Mouse (Mus musculus) forebrain, embryonic 10.5 days (tissue): Measurements from ENCODE around the gene Dnaaf5. TPM values are rescaled to one million over a fixed set of nuclear protein-coding genes. Genes with fewer than 3 reads are reported as not detected.

ENCODE experiments used
- DNase-seq: peaks from one replicate; pipeline ENCODE4 v3.0.0-alpha.2; 2017; ENCODE audit warnings: low spot score; ENCODE audit errors: extremely low spot score
- H3K27ac ChIP-seq: fragments of 300-500 bp; sonication (generic); 2 replicates; pipeline ENCODE4 v1.5.1; 2016; ENCODE audit warnings: mild to moderate bottlenecking
- H3K27me3 ChIP-seq: fragments of 300-500 bp; sonication (generic); 2 replicates; pipeline ENCODE4 v1.6.1; 2016; ENCODE audit warnings: mild to moderate bottlenecking; ENCODE audit not compliant: poor library complexity, severe bottlenecking
- H3K36me3 ChIP-seq: fragments of 300-500 bp; sonication (generic); replicated peaks from 2 replicates; pipeline ENCODE4 v1.6.1; 2016; ENCODE audit warnings: mild to moderate bottlenecking, moderate library complexity
- H3K4me1 ChIP-seq: fragments of 300-500 bp; sonication (generic); 2 replicates; pipeline ENCODE4 v1.6.1; 2016
- H3K4me3 ChIP-seq: fragments of 300-500 bp; sonication (generic); 2 replicates; pipeline ENCODE4 v1.5.1; 2016; ENCODE audit warnings: mild to moderate bottlenecking, moderate library complexity
- H3K9me3 ChIP-seq: fragments of 300-500 bp; sonication (generic); 2 replicates; pipeline ENCODE4 v1.6.1; 2016; ENCODE audit warnings: mild to moderate bottlenecking, moderate library complexity
- WGBS: fragments of 180-500 bp; shearing (Covaris S2); methylation state at CpG from one replicate; pipeline ENCODE4 v1.1.7; 2016; 5-methylcytosine and 5-hydroxymethylcytosine counted together
- polyA plus RNA-seq: library from polyadenylated mRNA; unstranded; fragments of >200 nt; fragmentation: Nextera tagmentation; extraction: Ambion mirVana; gene quantifications from 2 replicates; pipeline ENCODE4 v1.2.1, GENCODE M21; 2016

The Dnaaf5 gene
- polyA plus RNA-seq, 1 experiment from 2014 or later = 8.0 TPM

DNA sequence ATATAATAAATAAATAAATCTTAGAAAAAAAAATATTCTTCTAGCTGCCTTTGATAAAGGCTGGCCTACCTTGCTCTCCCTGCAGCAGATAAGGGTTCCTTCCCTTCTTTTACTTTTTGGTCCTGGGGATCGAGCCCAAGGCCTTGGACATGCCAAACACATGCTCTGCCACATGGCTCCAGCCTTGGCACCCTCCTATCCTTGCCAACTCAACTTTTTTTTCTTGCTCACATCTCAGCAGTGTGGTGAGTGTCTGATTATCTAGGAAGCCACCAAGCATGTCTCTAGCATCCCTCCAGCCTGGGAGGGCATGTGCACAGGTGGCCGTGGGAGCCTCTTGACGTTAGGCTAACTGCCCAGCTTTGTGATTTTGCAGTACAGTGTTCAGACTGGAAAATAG, 78.3 kb downstream of the Dnaaf5 start:
- 91% methylated on average over 3 of the region's 3 CpGs for whole genome bisulfite sequencing
- Histone ChIP-seq H3K36me3 (peaks cover 100% of the 10 kb centered on the region), H3K4me1 (no peaks in the 10 kb centered on the region), H3K9me3 (no peaks in the 10 kb centered on the region), H3K27ac (no peak overlapping the region), H3K4me3 (no peak overlapping the region), H3K27me3 (no peaks in the 10 kb centered on the region)
- no peak for DNase-seq

DNA sequence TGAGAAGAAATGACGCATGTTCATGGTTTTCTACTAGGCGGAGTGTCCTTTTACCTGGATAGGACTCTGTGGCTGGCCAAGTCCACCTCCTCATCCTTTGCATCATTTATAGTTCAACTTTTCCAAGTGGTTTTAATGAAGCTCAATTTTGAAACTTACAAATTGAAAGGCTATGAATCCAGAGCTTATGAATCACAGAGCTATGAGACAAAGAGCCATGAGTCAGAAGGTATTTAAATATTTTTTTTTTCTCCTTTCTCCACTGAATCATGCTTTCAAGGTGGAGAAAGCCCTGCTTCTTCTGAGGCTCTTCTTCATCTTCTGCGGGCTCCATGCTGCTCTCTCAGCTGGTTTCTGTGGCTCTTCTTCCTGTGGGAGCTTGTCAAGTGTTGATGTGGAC, 79.7 kb downstream of the Dnaaf5 start:
- no peak for DNase-seq
- peaks cover 100% of the 10 kb centered on the region for H3K36me3 ChIP-seq
- no peak overlapping the region for H3K27ac ChIP-seq
- WGBS = 96% methylated on average over 3 of the region's 3 CpGs
- no peak overlapping the region for H3K4me3 ChIP-seq
- H3K4me1 ChIP-seq = no peaks in the 10 kb centered on the region
- H3K27me3 ChIP-seq = no peaks in the 10 kb centered on the region
- H3K9me3 ChIP-seq = no peaks in the 10 kb centered on the region

DNA sequence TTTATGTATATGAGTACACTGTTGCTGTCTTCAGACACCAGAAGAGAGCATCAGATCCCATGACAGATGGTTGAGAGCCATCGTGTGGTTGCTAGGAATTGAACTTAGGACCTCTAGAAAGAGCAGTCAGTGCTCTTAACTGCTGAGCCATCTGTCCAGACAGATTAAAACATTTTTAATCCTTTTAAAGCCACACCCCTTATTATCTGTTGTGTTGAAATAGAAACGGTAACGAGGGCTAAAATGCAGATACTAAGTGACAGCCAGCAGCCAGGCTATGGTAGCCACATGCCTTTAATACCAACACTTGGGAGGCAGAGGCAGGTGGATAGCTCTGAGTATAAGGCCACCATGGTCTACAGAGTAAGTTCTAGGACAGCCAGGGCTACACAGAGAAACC, 82.1 kb downstream of the Dnaaf5 start:
- H3K36me3 ChIP-seq = peaks cover 100% of the 10 kb centered on the region
- no peaks in the 10 kb centered on the region for H3K27me3 ChIP-seq
- no peak overlapping the region for H3K4me3 ChIP-seq
- no peaks in the 10 kb centered on the region for H3K4me1 ChIP-seq
- no peaks in the 10 kb centered on the region for H3K9me3 ChIP-seq
- 91% methylated on average over 3 of the region's 3 CpGs for WGBS
- DNase-seq = no peak
- H3K27ac ChIP-seq = no peak overlapping the region

DNA sequence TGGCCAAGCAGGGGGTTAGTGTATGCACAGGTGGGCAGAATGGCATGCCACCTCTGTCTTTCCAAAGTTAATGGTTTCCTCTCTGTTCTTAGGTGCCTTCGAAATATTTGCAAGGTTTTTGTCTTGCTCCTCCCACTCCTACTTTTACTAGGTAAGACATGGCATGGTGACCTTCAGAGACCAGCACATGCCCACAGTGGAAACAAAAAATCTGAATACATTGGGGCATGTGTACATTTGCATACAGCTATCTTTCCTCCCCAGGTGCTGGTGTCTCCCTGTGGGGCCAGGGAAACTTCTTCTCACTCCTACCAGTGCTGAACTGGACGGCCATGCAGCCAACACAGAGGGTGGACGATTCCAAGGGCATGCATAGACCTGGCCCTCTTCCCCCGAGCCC, 84.4 kb downstream of the Dnaaf5 start:
- Histone ChIP-seq H3K27me3 (no peaks in the 10 kb centered on the region), H3K9me3 (no peaks in the 10 kb centered on the region), H3K27ac (no peak overlapping the region), H3K36me3 (peaks cover 100% of the 10 kb centered on the region), H3K4me1 (no peaks in the 10 kb centered on the region), H3K4me3 (no peak overlapping the region)
- 92% methylated on average over 4 of the region's 4 CpGs for WGBS
- no peak for DNase-seq

Other genes starting within 250 kb of the Dnaaf5 start
- gene Pdgfa, start 152.9 kb upstream of the Dnaaf5 start, polyA plus RNA-seq = 12.3 and 14.3 TPM in 2 replicates
- 3.3 and 5.1 TPM in 2 replicates for gene Prkar1b, start 222 bp upstream of the Dnaaf5 start, polyA plus RNA-seq
- gene Sun1, start 50.4 kb downstream of the Dnaaf5 start, polyA plus RNA-seq = 52.9 and 53.8 TPM in 2 replicates
- gene Get4, start 102.1 kb downstream of the Dnaaf5 start, polyA plus RNA-seq = 187 and 188 TPM in 2 replicates
- 0.27 and 0.49 TPM in 2 replicates for gene Adap1, start 175.4 kb downstream of the Dnaaf5 start, polyA plus RNA-seq
- gene Cox19, start 201.2 kb downstream of the Dnaaf5 start, polyA plus RNA-seq = 119 and 120 TPM in 2 replicates
- gene Cyp2w1, start 202.4 kb downstream of the Dnaaf5 start, polyA plus RNA-seq = not detected in 2 replicates
- gene Gpr146, start 227.5 kb downstream of the Dnaaf5 start, polyA plus RNA-seq = 1.6 and 1.8 TPM in 2 replicates